Mouse (Mus musculus) erythroblast, adult 5-6 weeks (primary cell): ENCODE measurements around the gene Nat14. TPM values are rescaled to one million over a fixed set of nuclear protein-coding genes. Genes with fewer than 3 reads are reported as not detected.

Source experiments
- ATAC-seq: replicated peaks from 2 replicates; pipeline ENCODE4 v1.8.0; 2016; ENCODE audit warnings: moderate number of reproducible peaks, mild to moderate bottlenecking, moderate TSS enrichment, inconsistent platforms; ENCODE audit not compliant: poor library complexity, low FRiP score, severe bottlenecking
- total RNA-seq, 2 experiments: library from RNA; stranded (forward) in 1 of 2; stranded (reverse) in 1 of 2; fragments of 150-400 nt in 1 of 2; fragments of 200-764, 138-1000 nt in 1 of 2; gene quantifications; 2 replicates each; pipeline versions ENCODE4 v1.2.3 to v1.2.4; 2015 to 2017; ENCODE audit warnings: low replicate concordance in 2 of 2

The Nat14 gene
- total RNA-seq, 2 experiments from 2014 or later: 2.5 TPM; not detected in 1

DNA sequence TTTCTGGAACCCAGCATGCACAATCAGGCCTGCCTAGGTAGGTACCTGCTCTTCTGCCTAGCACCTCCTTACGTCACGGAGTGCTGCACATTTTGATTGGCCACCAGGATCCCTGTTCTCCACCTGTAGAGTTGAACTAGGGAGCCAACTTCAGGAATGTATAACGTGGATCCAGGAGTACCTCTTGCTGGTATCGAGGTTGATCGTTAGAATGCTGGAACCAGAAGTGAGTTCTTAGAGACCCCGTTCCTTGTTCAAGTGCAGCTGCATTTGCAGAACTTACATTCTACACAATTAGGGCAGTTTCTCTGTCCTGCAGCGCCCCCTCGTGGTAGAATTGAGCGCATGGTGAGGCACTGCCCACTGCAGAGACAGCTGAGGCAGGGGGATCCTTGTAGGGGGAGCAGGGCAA lies 18.2 kb downstream of the Nat14 start:
- peak; percentile 53; the same call in 1 of the 2 replicates for ATAC-seq

DNA sequence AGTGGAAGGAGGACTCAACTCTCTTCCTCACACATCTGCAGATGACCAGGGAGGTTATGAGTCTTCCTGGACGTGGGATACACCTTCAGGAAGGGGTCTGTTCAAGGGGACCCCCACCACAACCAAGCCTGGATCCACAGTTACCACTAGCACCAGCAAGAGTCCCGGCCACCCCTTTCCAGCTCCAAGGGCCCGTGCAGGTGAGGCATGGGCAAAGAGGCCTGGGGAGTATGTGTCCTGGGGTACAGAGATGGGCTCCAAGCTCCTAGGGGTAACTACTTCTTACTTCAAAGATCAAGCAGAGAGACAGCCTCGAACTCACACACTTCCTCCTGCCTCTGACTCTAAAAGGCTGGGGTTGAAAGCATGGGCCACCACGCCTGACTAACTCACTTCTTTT lies 20.8 kb downstream of the Nat14 start:
- no peak for ATAC-seq

DNA sequence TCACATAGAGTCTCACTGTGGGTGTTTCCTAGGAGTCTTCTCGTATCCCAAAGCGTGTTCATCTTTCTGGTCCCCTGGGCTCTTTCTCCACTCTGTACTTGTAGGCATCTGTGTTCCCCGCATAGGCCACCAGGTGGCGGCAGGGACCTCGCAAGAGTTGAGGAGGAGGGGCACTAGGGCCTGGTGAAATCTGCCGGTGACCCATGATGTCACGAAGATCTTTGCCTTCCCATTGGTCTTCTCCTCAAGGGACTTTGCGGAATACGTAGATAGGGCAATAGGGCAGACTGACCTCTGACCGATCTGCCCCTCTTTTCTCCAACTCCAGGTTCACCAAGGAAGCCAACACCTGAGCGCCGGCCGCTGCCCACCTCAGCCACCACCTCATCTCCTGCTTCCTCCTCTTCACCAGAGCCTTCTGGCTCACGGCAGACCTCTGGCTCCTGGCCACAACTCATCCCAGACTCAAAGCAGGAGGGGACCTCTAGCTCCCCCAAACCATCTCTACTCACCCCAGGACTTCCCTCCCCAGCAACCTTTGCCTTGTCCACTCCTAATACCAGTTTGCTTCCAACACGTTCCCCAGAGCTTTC lies 21.5 kb downstream of the Nat14 start:
- peak; percentile 82 for ATAC-seq

DNA sequence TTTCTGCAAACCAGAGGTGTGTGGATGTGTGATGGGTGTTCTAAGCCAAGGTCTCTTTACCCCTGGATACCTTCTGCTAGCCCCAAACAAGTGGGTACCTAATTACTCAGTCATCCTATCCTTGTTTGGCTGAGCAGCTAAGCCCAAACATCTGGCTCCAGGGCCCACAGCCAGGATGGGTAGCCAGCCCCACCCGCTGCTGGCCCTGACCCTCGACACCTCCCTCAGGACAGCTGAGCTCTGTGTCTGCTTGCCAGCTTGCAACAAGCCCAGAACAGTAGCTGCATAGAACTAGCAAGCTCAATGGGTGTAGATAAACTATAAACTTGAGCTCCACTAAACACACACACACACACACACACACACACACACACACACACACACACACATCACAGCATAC lies 26.0 kb downstream of the Nat14 start:
- no peak for ATAC-seq

DNA sequence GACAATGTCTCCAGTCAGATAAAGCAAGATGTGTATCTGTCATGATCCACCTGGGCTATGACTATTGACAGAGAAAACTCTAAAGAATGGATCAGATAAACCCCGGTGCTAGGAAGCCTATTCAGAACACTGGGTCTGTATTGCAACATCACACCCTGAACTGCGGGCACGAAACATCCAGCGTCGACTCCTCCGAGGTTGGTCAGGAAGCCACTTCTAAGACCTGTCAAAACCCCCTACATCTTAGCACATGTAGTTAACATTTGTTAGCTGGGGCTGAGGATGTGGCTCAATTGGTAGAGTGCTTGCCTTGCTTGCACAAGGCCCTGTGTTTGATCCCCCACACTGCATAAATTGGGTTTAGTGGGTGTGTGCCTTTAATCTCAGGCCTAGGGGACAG lies 26.6 kb downstream of the Nat14 start:
- ATAC-seq: no peak

DNA sequence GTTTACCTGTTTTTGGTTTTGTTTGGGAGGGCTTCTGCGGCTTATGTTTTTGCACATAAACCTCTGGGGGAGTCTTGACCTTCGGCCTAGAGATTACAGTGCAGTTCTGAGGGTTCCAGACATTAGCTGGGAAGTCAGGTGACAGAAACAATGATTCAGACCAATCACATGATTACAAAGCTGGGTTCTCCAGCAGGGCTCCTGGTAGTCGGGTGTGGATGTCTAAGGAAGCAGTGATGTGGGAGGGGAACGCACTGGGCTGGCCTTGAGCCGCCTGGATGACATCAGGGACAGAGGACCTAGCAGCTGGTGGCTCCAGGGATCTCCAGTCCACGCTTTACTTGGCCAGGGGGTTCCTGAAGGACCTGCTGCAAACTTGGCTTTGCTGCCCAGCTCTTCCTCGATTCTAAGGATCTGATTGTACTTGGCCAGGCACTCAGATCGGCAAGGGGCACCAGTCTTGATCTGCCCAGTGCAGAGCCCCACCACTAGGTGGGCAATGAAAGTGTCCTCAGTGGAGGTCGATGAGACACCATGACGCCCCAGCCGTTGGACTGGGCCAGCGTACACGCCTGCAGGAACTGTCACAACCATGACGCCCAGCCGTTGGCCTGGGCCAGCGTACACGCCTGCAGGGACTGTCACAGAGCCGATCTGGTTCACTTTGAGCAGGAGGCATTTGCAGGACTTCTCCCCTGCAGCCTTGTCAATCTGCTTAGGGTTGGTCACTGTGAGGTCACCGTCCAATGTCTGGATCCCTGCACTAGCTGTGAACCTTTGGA lies 28.9 kb downstream of the Nat14 start:
- ATAC-seq: no peak

DNA sequence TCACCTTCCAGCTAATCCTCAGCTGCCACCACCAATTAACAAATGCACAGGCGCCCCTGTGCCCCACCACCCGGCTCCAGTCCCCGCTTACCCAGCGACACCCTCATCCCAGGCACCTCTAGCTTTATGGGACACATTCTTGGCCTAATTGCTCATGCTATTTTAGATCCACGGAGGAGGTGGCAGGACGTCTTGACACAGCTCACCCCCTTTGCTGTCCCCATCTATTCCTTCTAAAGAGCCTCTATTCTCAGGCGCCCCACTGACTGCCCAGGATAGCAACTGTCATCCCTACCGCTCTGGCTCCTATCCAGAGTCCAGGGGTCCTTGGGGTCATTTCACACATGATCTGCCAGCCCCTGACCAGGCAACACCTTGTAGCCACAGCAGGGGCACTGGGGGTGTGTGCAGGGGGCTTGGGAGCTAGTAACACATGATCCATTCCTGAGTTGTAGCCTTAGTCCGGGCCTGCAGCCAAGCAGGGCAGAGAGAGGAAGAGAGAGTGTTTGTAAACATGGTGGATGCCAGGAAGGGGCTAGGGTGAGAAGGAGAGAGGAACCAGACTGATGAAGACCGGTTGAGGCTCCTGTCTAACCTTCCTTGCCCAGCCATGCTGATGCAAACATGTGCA lies 32.1 kb downstream of the Nat14 start:
- no peak for ATAC-seq

DNA sequence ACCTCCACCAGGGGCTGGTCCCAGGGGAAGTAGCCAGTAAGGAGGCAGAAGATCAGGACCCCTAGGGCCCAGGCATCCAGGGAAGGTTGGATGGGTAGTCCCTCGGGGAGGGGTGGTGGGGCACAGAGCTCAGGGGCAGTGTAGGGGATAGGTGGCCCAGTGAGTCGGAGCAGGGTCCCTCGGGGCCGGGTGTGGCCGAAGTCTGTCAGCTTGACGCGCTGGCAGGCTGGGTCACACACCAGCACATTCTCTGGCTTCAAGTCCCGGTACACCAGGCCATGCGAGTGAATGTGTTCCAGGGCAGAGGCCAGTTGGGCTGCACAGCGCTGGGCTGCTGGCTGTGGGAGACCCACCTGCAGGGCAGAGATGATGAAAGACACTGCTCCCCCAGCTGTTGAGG lies 35.5 kb downstream of the Nat14 start:
- no peak for ATAC-seq

DNA sequence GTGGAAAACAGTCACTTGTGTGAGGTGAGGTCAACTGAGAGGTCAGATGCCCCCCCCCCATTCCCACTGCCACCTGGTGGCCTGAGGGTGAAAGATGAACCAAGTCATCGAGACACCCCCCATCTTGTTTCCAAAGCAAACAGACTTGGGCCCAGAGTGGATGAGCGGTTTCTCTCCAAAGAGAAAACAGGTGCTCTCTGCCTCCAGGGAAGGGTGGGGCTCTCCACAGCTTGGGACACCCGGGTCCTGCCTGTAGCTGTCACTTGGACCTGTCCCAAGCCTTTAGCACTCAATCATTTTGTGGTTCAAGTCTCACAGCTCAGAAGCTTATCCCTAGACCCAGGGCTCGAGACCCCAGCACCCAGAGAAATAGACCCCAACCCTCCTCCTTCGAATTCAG lies 41.7 kb downstream of the Nat14 start:
- 0 out of 2 replicates have a peak, but pooled peaks have one; percentile 18 for ATAC-seq

DNA sequence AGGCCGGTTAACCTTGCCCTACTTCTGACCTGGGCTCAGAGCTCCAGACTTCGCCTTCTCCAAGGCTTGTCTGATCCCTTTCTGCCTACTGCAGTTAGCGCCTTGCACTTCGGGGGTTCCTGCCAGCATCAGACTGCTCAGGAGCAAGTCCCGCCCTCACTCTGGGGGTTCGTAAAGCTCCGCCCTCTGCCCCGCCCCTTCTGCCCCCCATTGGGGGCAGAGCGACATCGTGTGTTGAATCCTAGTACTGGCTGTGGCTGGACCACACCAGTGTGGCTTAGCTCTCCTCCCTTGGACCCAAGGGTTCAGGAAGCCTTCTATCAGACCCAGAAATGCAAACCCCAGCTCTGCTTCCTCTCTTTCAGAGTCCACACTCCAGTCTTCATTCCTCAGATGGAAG lies 42.4 kb downstream of the Nat14 start, which contains the start of gene Sbk2:
TSS of gene Sbk2 (minus strand) at position 135 of the 400 bp plus-strand sequence.
- ATAC-seq: 0 out of 2 replicates have a peak, but pooled peaks have one; percentile 5

DNA sequence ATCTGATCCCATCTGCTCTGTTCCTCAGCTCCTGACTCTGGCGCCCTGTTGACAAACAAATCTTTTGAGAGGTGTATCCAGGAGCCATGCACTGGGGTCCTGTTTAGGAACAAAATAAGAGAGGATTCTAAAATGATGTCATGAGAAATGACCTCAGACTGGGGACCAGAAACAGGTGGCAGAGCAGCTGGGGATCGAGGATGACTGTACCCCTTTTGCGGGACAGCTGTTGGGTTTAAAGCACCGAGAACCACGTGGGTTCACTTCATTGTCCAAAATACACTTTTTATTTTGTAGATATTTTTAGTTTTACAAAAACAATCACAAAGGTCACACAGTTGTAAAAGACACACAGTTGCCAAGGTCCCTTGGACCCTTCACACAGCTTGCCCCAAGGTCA lies 43.2 kb downstream of the Nat14 start:
- ATAC-seq: no peak

DNA sequence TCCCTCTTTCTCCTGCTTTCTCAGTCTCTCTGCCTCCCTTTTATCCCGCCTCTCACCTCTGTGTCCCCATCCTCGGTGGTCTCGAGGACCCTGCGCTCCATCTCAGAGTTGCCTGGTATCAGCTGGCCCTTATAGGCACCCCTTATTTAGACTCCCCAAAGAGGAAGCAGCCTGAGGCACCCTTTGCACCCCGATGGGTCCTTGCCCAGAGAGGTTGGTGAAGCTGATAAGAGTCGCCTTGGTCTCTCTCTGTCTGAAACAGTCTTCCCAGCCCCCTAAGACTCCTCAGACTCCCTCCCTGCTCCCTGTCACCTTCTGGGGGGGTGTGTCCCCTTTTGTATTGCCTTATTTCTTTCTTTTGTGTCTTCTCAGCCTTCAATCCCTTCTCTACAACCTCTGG lies 49.2 kb downstream of the Nat14 start, which contains the start of gene Sbk3:
TSS of gene Sbk3 (minus strand) at position 101 of the 400 bp plus-strand sequence.
- no peak for ATAC-seq

DNA sequence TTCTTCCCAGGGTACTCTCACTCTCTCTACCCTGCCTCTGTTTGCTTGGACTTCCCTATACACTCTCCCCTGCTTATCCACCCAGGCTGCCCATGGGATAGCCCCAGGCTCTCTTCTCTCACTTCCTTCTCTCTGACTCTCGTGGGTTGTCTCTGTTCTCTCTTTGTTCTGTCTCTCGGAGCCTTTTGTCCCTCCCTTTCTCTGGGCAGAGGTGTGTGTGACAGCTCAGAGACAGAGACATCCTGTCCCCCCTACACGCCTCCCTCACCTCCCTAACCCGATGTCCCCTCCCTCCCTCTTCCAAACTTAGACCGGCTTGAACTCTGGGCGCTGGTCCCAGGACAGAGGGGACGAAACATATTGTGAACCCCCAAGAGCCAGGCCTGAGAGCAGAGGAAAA lies 49.9 kb downstream of the Nat14 start:
- ATAC-seq: no peak

DNA sequence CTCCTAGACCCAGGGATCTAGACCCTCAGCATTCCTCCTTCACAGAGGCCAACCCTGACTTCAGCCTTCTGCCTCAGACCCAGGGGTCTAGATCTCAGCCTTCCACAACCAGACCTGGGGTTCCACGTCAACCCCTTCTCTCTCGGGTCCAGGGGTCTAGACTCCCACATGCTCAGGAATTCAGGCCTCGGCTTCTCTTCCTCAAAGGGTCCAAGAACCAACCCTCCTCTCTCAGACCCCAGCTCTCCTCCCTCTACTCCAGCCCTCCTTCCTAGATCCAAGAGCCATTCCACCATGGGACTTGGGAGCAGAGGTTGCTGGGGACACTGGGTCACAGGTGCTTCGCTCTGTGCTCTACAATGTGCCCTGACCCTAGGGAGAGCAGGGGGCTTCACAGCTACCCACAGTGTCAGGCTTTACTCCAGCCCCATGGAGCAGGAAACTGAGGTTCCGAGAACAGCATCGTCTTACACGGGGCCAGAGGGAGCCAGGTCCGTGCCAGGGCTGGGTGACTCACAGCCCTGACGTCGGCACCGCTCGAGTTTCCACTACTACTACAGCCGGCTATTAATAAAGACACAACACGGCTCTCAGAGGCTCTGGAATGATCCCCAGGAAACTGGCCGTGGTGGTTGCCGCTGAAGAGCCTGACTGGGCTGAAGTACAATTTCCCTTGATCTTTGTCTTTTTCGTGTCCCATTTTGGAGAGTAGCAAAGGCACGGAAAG lies 50.7 kb downstream of the Nat14 start:
- ATAC-seq: no peak

Other genes starting within 250 kb of the Nat14 start
Only the 30 nearest of the 33 such genes appear.
- gene Tmem150b, start 196.8 kb upstream of the Nat14 start, total RNA-seq (2015; ENCODE audit: low replicate concordance): 1.7 and 6.7 TPM in 2 replicates
- 2.1 and 2.7 TPM in 2 replicates for gene Tmem150b, start 196.8 kb upstream of the Nat14 start, total RNA-seq (2017; ENCODE audit: low replicate concordance)
- gene Kmt5c, start 181.9 kb upstream of the Nat14 start, total RNA-seq (2015; ENCODE audit: low replicate concordance): 11.3 and 15.9 TPM in 2 replicates
- gene Kmt5c, start 181.9 kb upstream of the Nat14 start, total RNA-seq (2017; ENCODE audit: low replicate concordance): 32.0 and 42.2 TPM in 2 replicates
- 33.2 and 44.4 TPM in 2 replicates for gene Cox6b2, start 168.9 kb upstream of the Nat14 start, total RNA-seq (2015; ENCODE audit: low replicate concordance)
- 18.8 and 22.3 TPM in 2 replicates for gene Cox6b2, start 168.9 kb upstream of the Nat14 start, total RNA-seq (2017; ENCODE audit: low replicate concordance)
- not detected in 2 replicates for gene Fam71e2, start 150.7 kb upstream of the Nat14 start, total RNA-seq (2015; ENCODE audit: low replicate concordance)
- not detected in 2 replicates for gene Fam71e2, start 150.7 kb upstream of the Nat14 start, total RNA-seq (2017; ENCODE audit: low replicate concordance)
- gene Il11, start 139.2 kb upstream of the Nat14 start, total RNA-seq (2015; ENCODE audit: low replicate concordance): not detected in 2 replicates
- gene Il11, start 139.2 kb upstream of the Nat14 start, total RNA-seq (2017; ENCODE audit: low replicate concordance): not detected in 2 replicates
- gene Tmem190, start 139.1 kb upstream of the Nat14 start, total RNA-seq (2015; ENCODE audit: low replicate concordance): not detected in 2 replicates
- not detected in 2 replicates for gene Tmem190, start 139.1 kb upstream of the Nat14 start, total RNA-seq (2017; ENCODE audit: low replicate concordance)
- gene Tmem238, start 132.4 kb upstream of the Nat14 start, total RNA-seq (2015; ENCODE audit: low replicate concordance): 4.0 and 7.5 TPM in 2 replicates
- gene Tmem238, start 132.4 kb upstream of the Nat14 start, total RNA-seq (2017; ENCODE audit: low replicate concordance): 0.17 and 1.1 TPM in 2 replicates
- 304 and 336 TPM in 2 replicates for gene Rpl28, start 129.2 kb upstream of the Nat14 start, total RNA-seq (2015; ENCODE audit: low replicate concordance)
- 65.4 and 203 TPM in 2 replicates for gene Rpl28, start 129.2 kb upstream of the Nat14 start, total RNA-seq (2017; ENCODE audit: low replicate concordance)
- 167 and 232 TPM in 2 replicates for gene Ube2s, start 109.4 kb upstream of the Nat14 start, total RNA-seq (2015; ENCODE audit: low replicate concordance)
- 97.4 and 134 TPM in 2 replicates for gene Ube2s, start 109.4 kb upstream of the Nat14 start, total RNA-seq (2017; ENCODE audit: low replicate concordance)
- not detected in 2 replicates for gene Shisa7, start 77.3 kb upstream of the Nat14 start, total RNA-seq (2015; ENCODE audit: low replicate concordance)
- not detected in 2 replicates for gene Shisa7, start 77.3 kb upstream of the Nat14 start, total RNA-seq (2017; ENCODE audit: low replicate concordance)
- gene Isoc2b, start 51.8 kb upstream of the Nat14 start, total RNA-seq (2015; ENCODE audit: low replicate concordance): 2.3 and 3.3 TPM in 2 replicates
- 5.1 and 13.9 TPM in 2 replicates for gene Isoc2b, start 51.8 kb upstream of the Nat14 start, total RNA-seq (2017; ENCODE audit: low replicate concordance)
- not detected in 2 replicates for gene Isoc2a, start 44.9 kb upstream of the Nat14 start, total RNA-seq (2015; ENCODE audit: low replicate concordance)
- 2.4 and 3.2 TPM in 2 replicates for gene Isoc2a, start 44.9 kb upstream of the Nat14 start, total RNA-seq (2017; ENCODE audit: low replicate concordance)
- not detected in 2 replicates for gene Gm36210, start 15.5 kb upstream of the Nat14 start, total RNA-seq (2015; ENCODE audit: low replicate concordance)
- gene Gm36210, start 15.5 kb upstream of the Nat14 start, total RNA-seq (2017; ENCODE audit: low replicate concordance): not detected in 2 replicates
- gene Zfp628, start 6.8 kb upstream of the Nat14 start, total RNA-seq (2015; ENCODE audit: low replicate concordance): 1.7 and 2.3 TPM in 2 replicates
- gene Zfp628, start 6.8 kb upstream of the Nat14 start, total RNA-seq (2017; ENCODE audit: low replicate concordance): 1.5 and 2.0 TPM in 2 replicates
- gene Ssc5d, start 3.8 kb downstream of the Nat14 start, total RNA-seq (2015; ENCODE audit: low replicate concordance): not detected in 2 replicates
- gene Ssc5d, start 3.8 kb downstream of the Nat14 start, total RNA-seq (2017; ENCODE audit: low replicate concordance): 0.28 TPM in 1 of 2 replicates, not detected in the other
- gene Sbk2, start 42.4 kb downstream of the Nat14 start, total RNA-seq (2015; ENCODE audit: low replicate concordance): not detected in 2 replicates
- not detected in 2 replicates for gene Sbk2, start 42.4 kb downstream of the Nat14 start, total RNA-seq (2017; ENCODE audit: low replicate concordance)
- gene Sbk3, start 49.1 kb downstream of the Nat14 start, total RNA-seq (2015; ENCODE audit: low replicate concordance): not detected in 2 replicates
- not detected in 2 replicates for gene Sbk3, start 49.1 kb downstream of the Nat14 start, total RNA-seq (2017; ENCODE audit: low replicate concordance)
- 1.3 TPM in 1 of 2 replicates, not detected in the other for gene Zfp579, start 74.1 kb downstream of the Nat14 start, total RNA-seq (2015; ENCODE audit: low replicate concordance)
- gene Zfp579, start 74.1 kb downstream of the Nat14 start, total RNA-seq (2017; ENCODE audit: low replicate concordance): 0.84 and 1.4 TPM in 2 replicates
- 4.6 and 10.2 TPM in 2 replicates for gene Zfp524, start 92.4 kb downstream of the Nat14 start, total RNA-seq (2015; ENCODE audit: low replicate concordance)
- gene Zfp524, start 92.4 kb downstream of the Nat14 start, total RNA-seq (2017; ENCODE audit: low replicate concordance): 4.6 and 7.8 TPM in 2 replicates
- 6.7 and 9.2 TPM in 2 replicates for gene Fiz1, start 92.7 kb downstream of the Nat14 start, total RNA-seq (2015; ENCODE audit: low replicate concordance)
- gene Fiz1, start 92.7 kb downstream of the Nat14 start, total RNA-seq (2017; ENCODE audit: low replicate concordance): 2.6 and 4.2 TPM in 2 replicates
- gene Gm44973, start 93.5 kb downstream of the Nat14 start, total RNA-seq (2015; ENCODE audit: low replicate concordance): not detected in 2 replicates
- gene Gm44973, start 93.5 kb downstream of the Nat14 start, total RNA-seq (2017; ENCODE audit: low replicate concordance): not detected in 2 replicates
- gene Zfp865, start 98.3 kb downstream of the Nat14 start, total RNA-seq (2015; ENCODE audit: low replicate concordance): 2.3 and 3.1 TPM in 2 replicates
- 1.7 and 2.2 TPM in 2 replicates for gene Zfp865, start 98.3 kb downstream of the Nat14 start, total RNA-seq (2017; ENCODE audit: low replicate concordance)
- not detected in 2 replicates for gene Ccdc106, start 98.5 kb downstream of the Nat14 start, total RNA-seq (2015; ENCODE audit: low replicate concordance)
- gene Ccdc106, start 98.5 kb downstream of the Nat14 start, total RNA-seq (2017; ENCODE audit: low replicate concordance): not detected in 2 replicates
- gene 4632433K11Rik, start 112.1 kb downstream of the Nat14 start, total RNA-seq (2015; ENCODE audit: low replicate concordance): not detected in 2 replicates
- gene 4632433K11Rik, start 112.1 kb downstream of the Nat14 start, total RNA-seq (2017; ENCODE audit: low replicate concordance): 0.60 TPM in 1 of 2 replicates, not detected in the other
- gene Zfp784, start 116.4 kb downstream of the Nat14 start, total RNA-seq (2015; ENCODE audit: low replicate concordance): not detected in 2 replicates
- gene Zfp784, start 116.4 kb downstream of the Nat14 start, total RNA-seq (2017; ENCODE audit: low replicate concordance): 0.84 TPM in 1 of 2 replicates, not detected in the other
- not detected in 2 replicates for gene Zfp580, start 129.5 kb downstream of the Nat14 start, total RNA-seq (2015; ENCODE audit: low replicate concordance)
- gene Zfp580, start 129.5 kb downstream of the Nat14 start, total RNA-seq (2017; ENCODE audit: low replicate concordance): 0.26 TPM in 1 of 2 replicates, not detected in the other
- gene U2af2, start 140.1 kb downstream of the Nat14 start, total RNA-seq (2015; ENCODE audit: low replicate concordance): 42.3 and 45.8 TPM in 2 replicates
- 48.8 and 56.9 TPM in 2 replicates for gene U2af2, start 140.1 kb downstream of the Nat14 start, total RNA-seq (2017; ENCODE audit: low replicate concordance)
- 42.2 and 42.5 TPM in 2 replicates for gene Epn1, start 158.2 kb downstream of the Nat14 start, total RNA-seq (2015; ENCODE audit: low replicate concordance)
- gene Epn1, start 158.2 kb downstream of the Nat14 start, total RNA-seq (2017; ENCODE audit: low replicate concordance): 51.2 and 86.8 TPM in 2 replicates
- gene Rfpl4, start 194.9 kb downstream of the Nat14 start, total RNA-seq (2015; ENCODE audit: low replicate concordance): not detected in 2 replicates
- gene Rfpl4, start 194.9 kb downstream of the Nat14 start, total RNA-seq (2017; ENCODE audit: low replicate concordance): not detected in 2 replicates
- not detected in 2 replicates for gene Rasl2-9, start 203.9 kb downstream of the Nat14 start, total RNA-seq (2015; ENCODE audit: low replicate concordance)
- gene Rasl2-9, start 203.9 kb downstream of the Nat14 start, total RNA-seq (2017; ENCODE audit: low replicate concordance): not detected in 2 replicates